Mouse (Mus musculus): ENCODE measurements around the gene C730034F03Rik.

The C730034F03Rik gene

GRCm38 (mm10) chr15:89431806-89432205 lies 2.4 kb downstream of the C730034F03Rik start:
- no peak for DNase-seq (ENCODE audit: low spot score in 2 of 2)

- DNase-seq (ENCODE audit: low spot score in 2 of 2): no peak
These were observed 3.6 kb downstream of the C730034F03Rik start for GRCm38 (mm10) chr15:89432946-89433345.

GRCm38 (mm10) chr15:89434136-89434535 lies 4.7 kb downstream of the C730034F03Rik start:
- DNase-seq (ENCODE audit: low spot score in 2 of 2): no peak

GRCm38 (mm10) chr15:89435878-89436277 lies 6.5 kb downstream of the C730034F03Rik start:
- DNase-seq (ENCODE audit: low spot score in 2 of 2): no peak

- DNase-seq (ENCODE audit: low spot score in 2 of 2): no peak
These were observed 13.2 kb downstream of the C730034F03Rik start for GRCm38 (mm10) chr15:89442486-89443070.

GRCm38 (mm10) chr15:89452906-89453864 lies 23.8 kb downstream of the C730034F03Rik start:
- peak in 1 of 2 experiments; percentile 49 for DNase-seq (ENCODE audit: low spot score in 2 of 2)

GRCm38 (mm10) chr15:89453865-89454478 lies 24.6 kb downstream of the C730034F03Rik start, which contains the start of gene Mapk8ip2:
Gene Mapk8ip2, plus strand, starts transcription at chr15:89453913.
- no peak for DNase-seq (ENCODE audit: low spot score in 2 of 2)

- DNase-seq (ENCODE audit: low spot score in 2 of 2): no peak
These were observed 25.5 kb downstream of the C730034F03Rik start for GRCm38 (mm10) chr15:89454857-89455256.

GRCm38 (mm10) chr15:89455642-89456041 lies 26.3 kb downstream of the C730034F03Rik start:
- DNase-seq (ENCODE audit: low spot score in 2 of 2): no peak

GRCm38 (mm10) chr15:89458942-89459341 lies 29.6 kb downstream of the C730034F03Rik start:
- peak in 1 of 2 experiments; percentile 26 for DNase-seq (ENCODE audit: low spot score in 2 of 2)

GRCm38 (mm10) chr15:89459821-89460220 lies 30.4 kb downstream of the C730034F03Rik start:
- no peak for DNase-seq (ENCODE audit: low spot score in 2 of 2)

- DNase-seq (ENCODE audit: low spot score in 2 of 2): no peak
These were observed 30.9 kb downstream of the C730034F03Rik start for GRCm38 (mm10) chr15:89460298-89460697.

- no peak for DNase-seq (ENCODE audit: low spot score in 2 of 2)
These were observed 31.9 kb downstream of the C730034F03Rik start for GRCm38 (mm10) chr15:89461321-89461720.

- no peak for DNase-seq (ENCODE audit: low spot score in 2 of 2)
These were observed 32.8 kb downstream of the C730034F03Rik start for GRCm38 (mm10) chr15:89462176-89462575.

GRCm38 (mm10) chr15:89463334-89464235 lies 34.2 kb downstream of the C730034F03Rik start:
- DNase-seq (ENCODE audit: low spot score in 2 of 2): no peak

- no peak for DNase-seq (ENCODE audit: low spot score in 2 of 2)
These were observed 35.7 kb downstream of the C730034F03Rik start for GRCm38 (mm10) chr15:89465052-89465451.

- DNase-seq (ENCODE audit: low spot score in 2 of 2): no peak
These were observed 39.2 kb downstream of the C730034F03Rik start for GRCm38 (mm10) chr15:89468577-89468976.

GRCm38 (mm10) chr15:89471476-89471875 lies 42.1 kb downstream of the C730034F03Rik start:
- DNase-seq (ENCODE audit: low spot score in 2 of 2): no peak

GRCm38 (mm10) chr15:89473370-89473769 lies 44.0 kb downstream of the C730034F03Rik start:
- DNase-seq (ENCODE audit: low spot score in 2 of 2): no peak

- DNase-seq (ENCODE audit: low spot score in 2 of 2): no peak
These were observed 44.5 kb downstream of the C730034F03Rik start for GRCm38 (mm10) chr15:89473921-89474320.

- no peak for DNase-seq (ENCODE audit: low spot score in 2 of 2)
These were observed 45.4 kb downstream of the C730034F03Rik start for GRCm38 (mm10) chr15:89474596-89475292.

Measured in natural killer cell, adult 2 months (primary cell).